Mouse (Mus musculus) ES-Bruce4 (cell line): Measurements from ENCODE around the gene Nfkbiz.

Source experiments
- CTCF ChIP-seq: IDR thresholded peaks from one replicate; pipeline ENCODE4 v1.8.1; 2011; ENCODE audit warnings: low read depth, low read length
- EP300 ChIP-seq: IDR thresholded peaks from 2 replicates; pipeline ENCODE4 v1.6.1; 2011; ENCODE audit warnings: low read depth, low read length; ENCODE audit not compliant: insufficient read depth
- POLR2A ChIP-seq: IDR thresholded peaks from one replicate; pipeline ENCODE4 v1.8.1; 2011; ENCODE audit warnings: low read length; ENCODE audit not compliant: insufficient read depth

- TF ChIP-seq POLR2A (no peak), CTCF (no peak), EP300 (no peak)
Measured at GRCm38 (mm10) chr16:55843134-55843533, 4.4 kb upstream of the Nfkbiz start.
